18 mouse cellular contexts compared by ENCODE assay signal in genomic region chr14:78375746-78376495, GRCm38 (mm10).
"Had no signal": no experiment of that assay in that cellular context is flagged by ENCODE, and none has a peak within 500 bp of the region (broad histone marks: within the 10 kb centered on the region; RNA-seq: fewer than 3 reads in every experiment).

No protein-coding gene starts in this region.

- ATAC-seq: liver, postnatal 0 days; lung, postnatal 0 days; midbrain, embryonic 16.5 days had no signal

- H3K4me2 ChIP-seq: lung, embryonic 15.5 days; midbrain, embryonic 12.5 days; neural tube, embryonic 12.5 days; stomach, embryonic 15.5 days had no signal

- H3K4me3 ChIP-seq: lung, embryonic 15.5 days; midbrain, embryonic 10.5 days; midbrain, embryonic 12.5 days; neural tube, embryonic 12.5 days; stomach, embryonic 15.5 days had no signal

- H3K4me1 ChIP-seq: lung, embryonic 15.5 days; midbrain, embryonic 10.5 days; midbrain, embryonic 12.5 days; neural tube, embryonic 12.5 days; stomach, embryonic 15.5 days had no signal

- H3K9me3 ChIP-seq: lung, embryonic 15.5 days; midbrain, embryonic 10.5 days; midbrain, embryonic 12.5 days; neural tube, embryonic 12.5 days; stomach, embryonic 15.5 days had no signal

- H3K27ac ChIP-seq: lung, embryonic 15.5 days; macrophage; midbrain, embryonic 10.5 days; midbrain, embryonic 12.5 days; neural tube, embryonic 12.5 days; stomach, embryonic 15.5 days; stomach, postnatal 0 days had no signal

- H3K9ac ChIP-seq: liver, postnatal 0 days; lung, embryonic 15.5 days; midbrain, embryonic 12.5 days; neural tube, embryonic 12.5 days; stomach, embryonic 15.5 days had no signal

- DNase-seq: liver, postnatal 0 days; lung, adult 2 months; lung, postnatal 14 days; lung, postnatal 36 days; midbrain, embryonic 14.5 days; right cerebral cortex, postnatal 14 days; thymus, adult 2 months; thymus, postnatal 25 days; thymus, postnatal 4 days had no signal

- H3K36me3 ChIP-seq: lung, embryonic 15.5 days; midbrain, embryonic 10.5 days; midbrain, embryonic 12.5 days; neural tube, embryonic 12.5 days; stomach, embryonic 15.5 days had no signal

- H3K27me3 ChIP-seq: lung, embryonic 15.5 days; midbrain, embryonic 12.5 days; neural tube, embryonic 12.5 days; stomach, embryonic 15.5 days had no signal
